Comparison of ENCODE assay signal across 8 mouse cellular contexts in genomic region chr17:32992699-32993474, GRCm38 (mm10). TPM values are rescaled to one million over a fixed set of nuclear protein-coding genes. Genes with fewer than 3 reads are reported as not detected.
DNase-seq lines count a peak whose midpoint lies in the region; ATAC-seq and TF ChIP-seq lines count a peak whose summit lies in the region.

Gene Zfp952 (plus strand): TSS chr17:32993129.

- H3K36me3 ChIP-seq in megakaryocyte, embryonic 14.5 days (replicated peaks; ENCODE audit: low read length) = peaks cover 9% of the 10 kb centered on the region

- peak; percentile 73 to 76 for DNase-seq in gastrocnemius, adult 8-10 months (ENCODE audit: low spot score in 2 of 2)
- DNase-seq in hindlimb bud, embryonic 11.5 days (ENCODE audit: extremely low spot score, low read depth, low spot score) = peak; percentile 87
- peak; percentile 82 to 87 for DNase-seq in left cerebral cortex, adult 8-10 months (ENCODE audit: low spot score in 2 of 2)
- DNase-seq in right cerebral cortex, postnatal 10 days (ENCODE audit: low spot score in 2 of 2) = peak; percentile 94 to 96
- peak; percentile 66 for DNase-seq in urinary bladder, postnatal 25 days (ENCODE audit: low spot score)

- no peaks in the 10 kb centered on the region for H3K9me3 ChIP-seq in megakaryocyte, embryonic 14.5 days

- H3K4me3 ChIP-seq in cortical plate, adult 2 months (ENCODE audit: insufficient read depth, low read length) = peak within 1 kb of the TSS; percentile 63
- peak within 1 kb of the TSS; percentile 99 for H3K4me3 ChIP-seq in megakaryocyte, embryonic 14.5 days (replicated peaks)

- no peak within 1 kb of the TSS for H3K27ac ChIP-seq in cortical plate, adult 2 months (ENCODE audit: insufficient read depth, low read length)

- H3K27me3 ChIP-seq in megakaryocyte, embryonic 14.5 days (replicated peaks) = no peaks in the 10 kb centered on the region

- peak; percentile 95 for ATAC-seq in activated CD4-positive, CD25-positive, alpha-beta regulatory T cell, adult 4 months

- peaks cover 2% of the 10 kb centered on the region; the same call in 1 of the 2 replicates for H3K4me1 ChIP-seq in cortical plate, adult 2 months (ENCODE audit: control insufficient read depth, insufficient read depth, low read length)
- peaks cover 13% of the 10 kb centered on the region for H3K4me1 ChIP-seq in megakaryocyte, embryonic 14.5 days

- TF ChIP-seq POLR2A in cortical plate, adult 2 months (IDR thresholded peaks at IDR 0.05; ENCODE audit: extremely low read depth, insufficient read depth, low read length) = peak; percentile 77

- TF ChIP-seq CTCF in cortical plate, adult 2 months (IDR thresholded peaks at IDR 0.05; ENCODE audit: extremely low read depth, insufficient read depth, low read length) = no peak

RNA-seq across cellular contexts. Expression of gene Zfp952, which starts in this region (rescaled TPM):
- polyA plus RNA-seq in activated CD4-positive, CD25-positive, alpha-beta regulatory T cell, adult 4 months (2017; shearing (Covaris generic)) = 10 to 100 TPM; 17.8 to 18.1 TPM
- 10.6 and 11.4 TPM in 2 replicates for polyA plus RNA-seq in cortical plate, adult 2 months (2012; rRNA removed)
- 1 to 10 TPM; 3.7 to 4.0 (median 3.9) TPM for total RNA-seq in gastrocnemius, adult 8-10 months (2022)
- 10 to 100 TPM; 15.0 to 16.7 (median 15.9) TPM for total RNA-seq in left cerebral cortex, adult 8-10 months (2022)
- 0.26 TPM in 1 of 2 replicates, not detected in the other for polyA plus RNA-seq in megakaryocyte, embryonic 14.5 days (2012; ENCODE audit: insufficient read depth, low replicate concordance)
